Mouse (Mus musculus) stomach, embryonic 16.5 days (tissue): Measurements from ENCODE around the gene Cdcp2. TPM values are rescaled to one million over a fixed set of nuclear protein-coding genes. Genes with fewer than 3 reads are reported as not detected.

ENCODE experiments used
- ATAC-seq: fragments of 200-750 bp; cut with Nextera tagmentation; 2 replicates; pipeline ENCODE4 v1.8.0; 2017; ENCODE audit warnings: moderate number of reproducible peaks, moderate TSS enrichment; ENCODE audit not compliant: insufficient read depth, low FRiP score
- H3K27ac ChIP-seq: fragments of 300-500 bp; sonication (generic); 2 replicates; pipeline ENCODE4 v1.5.1; 2014; ENCODE audit warnings: low read length
- H3K27me3 ChIP-seq: fragments of 300-500 bp; sonication (generic); 2 replicates; pipeline ENCODE4 v1.6.1; 2014; ENCODE audit warnings: low read length, control low read depth, mixed read lengths; ENCODE audit not compliant: control insufficient read depth, insufficient read depth
- H3K36me3 ChIP-seq: fragments of 300-500 bp; sonication (generic); 2 replicates; pipeline ENCODE4 v1.6.1; 2014; ENCODE audit warnings: low read length; ENCODE audit not compliant: control insufficient read depth, insufficient read depth
- H3K4me1 ChIP-seq: fragments of 300-500 bp; sonication (generic); 2 replicates; pipeline ENCODE4 v1.6.1; 2014; ENCODE audit warnings: low read length, control low read depth, mixed read lengths; ENCODE audit not compliant: control insufficient read depth, insufficient read depth
- H3K4me2 ChIP-seq: fragments of 300-500 bp; sonication (generic); 2 replicates; pipeline ENCODE4 v1.6.1; 2014; ENCODE audit warnings: low read depth, low read length, mixed read lengths
- H3K4me3 ChIP-seq: fragments of 300-500 bp; sonication (generic); replicated peaks from 2 replicates; pipeline ENCODE4 v1.5.1; 2014; ENCODE audit warnings: mild to moderate bottlenecking, low read length
- H3K9ac ChIP-seq: fragments of 300-500 bp; sonication (generic); 2 replicates; pipeline ENCODE4 v1.6.1; 2014; ENCODE audit warnings: low read length
- H3K9me3 ChIP-seq: fragments of 300-500 bp; sonication (generic); replicated peaks from 2 replicates; pipeline ENCODE4 v1.6.1; 2016; ENCODE audit warnings: low read length, control low read depth; ENCODE audit not compliant: control insufficient read depth
- WGBS: fragments of 180-500 bp; shearing (Covaris S2); extraction: QIAGEN DNeasy Blood & Tissue Kit; methylation state at CpG from one replicate; pipeline ENCODE4 v1.1.7; 2014; 5-methylcytosine and 5-hydroxymethylcytosine counted together
- polyA plus RNA-seq: library from polyadenylated mRNA; unstranded; fragments of >200 nt; fragmentation: Nextera tagmentation; extraction: Ambion mirVana; gene quantifications from 2 replicates; pipeline ENCODE4 v1.2.1, GENCODE M21; 2015

Gene Cdcp2
- polyA plus RNA-seq, 1 experiment from 2014 or later: not detected

DNA sequence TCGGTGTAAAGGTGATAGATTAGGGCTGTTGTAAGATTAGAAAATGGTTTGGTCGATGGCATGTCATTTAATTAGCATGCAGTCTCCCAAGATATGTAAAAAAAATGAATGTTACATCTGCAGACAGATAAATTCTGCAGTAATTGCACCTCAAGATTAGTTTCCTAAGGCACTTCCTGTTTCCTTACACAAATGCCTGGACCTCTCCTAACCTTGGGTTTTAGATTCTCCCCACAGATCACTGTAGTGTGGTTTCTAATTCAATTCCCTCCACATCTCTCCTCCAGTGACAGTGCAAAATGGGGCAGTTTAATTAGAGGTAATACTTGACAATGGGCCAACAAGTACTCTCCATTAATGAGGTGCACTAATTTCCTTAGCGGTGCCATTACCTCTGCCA is 33.5 kb upstream of the Cdcp2 start:
- Histone ChIP-seq H3K9ac (no peak overlapping the region), H3K27ac (no peak overlapping the region), H3K4me2 (no peak overlapping the region), H3K4me3 (no peak overlapping the region), H3K9me3 (no peaks in the 10 kb centered on the region), H3K36me3 (peaks cover 14% of the 10 kb centered on the region), H3K27me3 (no peaks in the 10 kb centered on the region), H3K4me1 (peaks cover 14% of the 10 kb centered on the region)
- no peak for ATAC-seq
- 90% methylated on average over 3 of the region's 3 CpGs for WGBS

DNA sequence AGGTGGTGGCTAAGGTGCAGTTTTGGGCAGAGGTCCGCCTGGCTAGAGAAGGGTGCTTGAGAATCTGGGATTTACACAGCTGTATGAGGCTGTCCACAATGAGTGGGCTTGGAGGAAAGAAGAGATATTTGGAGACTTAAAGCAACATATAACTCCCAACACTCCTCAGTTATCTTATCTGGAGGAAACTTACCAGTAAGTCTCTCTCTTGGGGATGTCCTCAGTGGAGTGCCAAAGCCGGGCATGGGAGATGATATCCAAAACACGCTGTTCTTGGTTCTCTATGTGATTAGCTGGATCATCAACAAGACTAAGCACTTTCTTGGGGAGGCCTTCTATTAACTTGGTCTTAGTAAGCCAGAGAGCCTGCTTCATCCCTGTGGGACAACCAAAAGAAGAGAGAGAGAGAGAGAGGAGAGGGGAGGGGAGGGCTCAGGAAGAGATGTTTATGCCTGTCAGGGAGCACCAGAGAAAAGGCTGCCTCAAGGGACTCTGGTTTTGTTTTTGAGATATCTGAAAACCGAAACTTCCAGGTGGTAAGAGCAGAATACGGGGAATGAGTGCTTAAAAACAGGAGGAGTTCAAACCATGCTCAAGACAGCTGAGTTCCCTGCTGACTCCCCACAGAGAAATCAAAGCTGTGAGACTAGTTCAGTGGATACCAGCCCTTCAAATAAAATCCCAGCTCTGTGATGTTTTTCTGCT is 32.1 kb upstream of the Cdcp2 start:
- Histone ChIP-seq H3K4me2 (no peak overlapping the region), H3K36me3 (peaks cover 14% of the 10 kb centered on the region), H3K27me3 (no peaks in the 10 kb centered on the region), H3K9ac (no peak overlapping the region), H3K4me1 (peaks cover 14% of the 10 kb centered on the region), H3K4me3 (no peak overlapping the region), H3K27ac (no peak overlapping the region), H3K9me3 (no peaks in the 10 kb centered on the region)
- 90% methylated on average over 5 of the region's 5 CpGs for WGBS
- no peak for ATAC-seq

DNA sequence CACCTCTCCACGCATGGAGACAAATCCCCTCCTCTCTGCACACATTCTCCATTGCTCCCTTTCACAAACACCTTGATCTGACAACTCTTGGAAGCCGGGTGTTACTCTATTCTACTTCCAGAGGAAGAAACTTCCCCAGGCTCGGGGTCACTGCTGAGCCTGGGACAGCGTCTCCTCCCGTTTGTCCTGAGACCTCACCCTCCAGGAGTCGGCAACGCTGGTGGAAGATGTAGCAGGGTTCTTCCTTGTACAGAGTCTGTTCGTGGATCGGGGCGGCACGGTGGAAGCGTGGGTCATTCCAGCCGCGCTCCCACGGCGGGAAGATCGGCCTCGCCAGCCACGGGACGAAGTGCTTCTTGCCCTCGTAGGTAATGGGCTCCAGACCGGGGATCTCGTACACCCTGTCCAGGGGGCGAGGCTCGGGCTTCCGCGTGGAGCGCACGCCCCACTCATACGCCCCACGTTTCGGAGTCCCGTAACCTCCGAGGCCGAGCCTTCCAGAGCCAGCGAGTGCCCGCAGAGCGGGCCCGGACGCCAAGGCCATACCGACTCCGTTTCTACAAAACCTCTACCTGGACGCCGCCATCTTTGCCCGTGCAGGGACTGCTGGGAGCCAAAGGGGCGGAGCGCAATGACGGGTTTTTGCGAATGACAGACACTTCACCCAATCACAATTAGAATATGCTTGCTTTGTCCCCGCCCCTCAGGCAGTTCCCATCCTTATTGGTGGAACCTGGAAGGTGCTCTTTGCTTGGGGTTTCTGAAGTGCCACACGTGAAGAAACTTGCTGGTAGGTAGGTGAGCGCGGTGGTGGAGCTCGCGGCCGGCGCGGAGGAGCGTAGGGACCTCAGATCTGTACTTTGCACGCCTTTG is 30.2 kb upstream of the Cdcp2 start, which contains the start of the genes Mrpl37 and Cyb5rl:
Gene Mrpl37 (minus strand): TSS at position 617 of the 873 bp plus-strand sequence.
Gene Cyb5rl (plus strand): TSS at position 737 of the 873 bp plus-strand sequence.
- peak within 1 kb of the TSS; percentile 86 for H3K9ac ChIP-seq
- H3K27me3 ChIP-seq: no peaks in the 10 kb centered on the region
- H3K36me3 ChIP-seq: peaks cover 6% of the 10 kb centered on the region
- peak within 1 kb of the TSS; percentile 72 for H3K27ac ChIP-seq
- under 1% methylated on average over 60 of the region's 60 CpGs for WGBS
- peaks cover 14% of the 10 kb centered on the region for H3K4me1 ChIP-seq
- H3K9me3 ChIP-seq: no peaks in the 10 kb centered on the region
- H3K4me3 ChIP-seq: peak within 1 kb of the TSS; percentile 74
- H3K4me2 ChIP-seq: peak within 1 kb of the TSS; percentile 97
- ATAC-seq: peak; percentile 97

DNA sequence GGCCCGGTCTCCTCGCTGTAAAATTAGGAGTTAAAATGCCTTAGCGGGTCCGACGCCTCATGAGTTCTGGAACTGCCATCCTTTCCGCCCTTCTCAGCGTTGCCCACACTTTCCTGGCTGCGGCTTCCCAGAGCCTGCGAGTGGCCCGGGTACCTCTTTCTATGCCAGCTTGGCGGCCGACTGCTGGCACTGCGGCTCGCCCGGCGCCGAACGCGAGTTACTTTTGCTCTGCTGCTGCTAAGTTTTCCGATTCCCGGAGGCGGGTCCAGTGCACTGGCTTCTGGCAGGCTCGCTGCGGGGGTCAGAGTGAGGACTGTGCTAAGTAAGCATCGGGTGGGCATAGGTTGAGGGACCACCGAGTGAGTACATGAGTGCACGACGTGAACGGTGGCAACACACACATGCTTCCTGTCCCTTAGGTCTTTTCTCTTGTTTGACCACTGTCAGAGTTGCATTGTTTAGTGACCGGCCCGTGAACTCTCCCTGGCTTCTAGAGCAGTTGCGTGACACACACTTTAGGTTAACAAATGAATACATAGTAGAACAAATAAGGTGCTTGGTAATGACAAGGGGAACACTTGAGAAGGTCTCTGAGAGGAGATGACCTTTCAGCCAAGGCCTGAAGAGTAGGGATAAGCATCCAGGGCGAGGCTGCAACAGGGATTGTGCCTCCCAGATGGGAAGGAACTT is 29.4 kb upstream of the Cdcp2 start:
- H3K4me3 ChIP-seq: peak overlapping the region; percentile 74
- H3K9ac ChIP-seq: peak overlapping the region; percentile 79
- peak overlapping the region; percentile 97 for H3K4me2 ChIP-seq
- H3K36me3 ChIP-seq: peaks cover 6% of the 10 kb centered on the region
- H3K9me3 ChIP-seq: no peaks in the 10 kb centered on the region
- no peaks in the 10 kb centered on the region for H3K27me3 ChIP-seq
- H3K27ac ChIP-seq: peak overlapping the region; percentile 72
- H3K4me1 ChIP-seq: peaks cover 14% of the 10 kb centered on the region
- 3% methylated on average over 33 of the region's 33 CpGs for WGBS
- ATAC-seq: peak; percentile 11; the same call in 1 of the 2 replicates

DNA sequence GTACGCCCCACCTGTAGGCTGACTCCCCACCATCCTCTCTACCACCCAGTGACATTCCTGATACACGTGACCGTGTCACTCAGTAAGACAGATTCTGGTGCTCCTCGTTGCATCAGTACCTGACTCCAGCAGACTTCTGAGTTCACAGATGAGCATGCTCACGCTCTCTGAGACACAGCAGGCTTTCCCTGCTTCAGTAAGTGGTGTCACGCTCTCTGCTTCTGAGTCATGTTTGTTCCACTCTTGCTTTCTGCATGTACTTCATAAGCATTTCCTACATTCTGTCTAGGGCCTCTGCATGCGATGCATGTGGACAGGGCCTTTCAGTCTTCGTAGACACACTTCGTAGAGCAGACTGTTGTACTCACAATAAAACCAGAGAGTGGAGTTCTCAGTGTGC is 24.3 kb upstream of the Cdcp2 start:
- no peak overlapping the region for H3K4me3 ChIP-seq
- H3K27me3 ChIP-seq: no peaks in the 10 kb centered on the region
- H3K9ac ChIP-seq: no peak overlapping the region
- H3K9me3 ChIP-seq: no peaks in the 10 kb centered on the region
- H3K36me3 ChIP-seq: no peaks in the 10 kb centered on the region
- no peak for ATAC-seq
- no peak overlapping the region for H3K4me2 ChIP-seq
- 86% methylated on average over 9 of the region's 9 CpGs for WGBS
- H3K27ac ChIP-seq: no peak overlapping the region
- H3K4me1 ChIP-seq: peaks cover 10% of the 10 kb centered on the region; the same call in 1 of the 2 replicates

DNA sequence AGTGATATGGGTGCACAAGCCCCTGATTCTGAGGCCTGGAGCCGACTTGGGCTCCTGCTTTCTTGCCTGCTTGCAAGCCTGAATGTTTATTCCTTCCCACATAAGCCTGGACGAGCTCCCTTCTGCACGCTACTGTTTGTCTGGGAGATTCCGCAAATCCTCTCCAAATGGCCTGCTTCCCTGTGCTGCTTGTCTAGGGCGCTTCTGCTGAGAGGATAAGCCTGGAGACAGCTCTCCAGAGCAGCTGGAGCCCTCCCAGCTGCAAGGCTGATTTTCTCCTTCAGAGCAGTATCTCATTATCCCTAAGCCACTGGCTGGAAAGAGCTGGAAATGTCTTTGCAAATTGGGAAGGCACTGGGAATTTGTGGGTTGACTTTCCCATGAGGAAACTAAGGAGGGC is 21.2 kb upstream of the Cdcp2 start:
- WGBS: 42% methylated on average over 5 of the region's 5 CpGs
- Histone ChIP-seq H3K27ac (no peak overlapping the region), H3K27me3 (no peaks in the 10 kb centered on the region)

DNA sequence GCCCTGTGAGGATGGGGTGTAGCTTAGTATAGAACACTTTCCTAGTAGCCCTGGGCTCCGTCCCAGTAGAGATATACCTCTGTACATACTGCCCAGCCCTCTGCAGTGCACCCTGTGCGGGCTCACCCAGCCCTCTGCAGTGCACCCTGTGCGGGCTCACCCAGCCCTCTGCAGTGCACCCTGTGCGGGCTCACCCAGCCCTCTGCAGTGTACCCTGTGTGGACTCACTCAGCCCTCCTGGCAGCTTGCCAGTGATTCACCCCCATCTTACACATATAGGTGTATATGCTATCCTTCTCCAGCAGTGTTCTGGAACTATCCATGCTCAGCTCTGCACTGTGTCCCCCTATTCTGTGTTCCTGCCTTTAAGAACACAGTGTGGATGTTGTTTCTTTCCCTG is 17.8 kb upstream of the Cdcp2 start:
- Histone ChIP-seq H3K27ac (no peak overlapping the region), H3K9ac (no peak overlapping the region), H3K9me3 (no peaks in the 10 kb centered on the region), H3K4me3 (no peak overlapping the region), H3K36me3 (no peaks in the 10 kb centered on the region), H3K4me2 (no peak overlapping the region), H3K4me1 (peaks cover 4% of the 10 kb centered on the region; the same call in 1 of the 2 replicates), H3K27me3 (no peaks in the 10 kb centered on the region)
- peak; percentile 54 for ATAC-seq
- WGBS: 65% methylated on average over 4 of the region's 4 CpGs

More for the DNA sequence above, 21.2 kb upstream of the Cdcp2 start:
- Histone ChIP-seq H3K36me3 (no peaks in the 10 kb centered on the region), H3K9me3 (no peaks in the 10 kb centered on the region), H3K4me2 (no peak overlapping the region), H3K4me3 (no peak overlapping the region), H3K4me1 (peaks cover 4% of the 10 kb centered on the region; the same call in 1 of the 2 replicates), H3K9ac (no peak overlapping the region)
- peak; percentile 63; the same call in 1 of the 2 replicates for ATAC-seq

DNA sequence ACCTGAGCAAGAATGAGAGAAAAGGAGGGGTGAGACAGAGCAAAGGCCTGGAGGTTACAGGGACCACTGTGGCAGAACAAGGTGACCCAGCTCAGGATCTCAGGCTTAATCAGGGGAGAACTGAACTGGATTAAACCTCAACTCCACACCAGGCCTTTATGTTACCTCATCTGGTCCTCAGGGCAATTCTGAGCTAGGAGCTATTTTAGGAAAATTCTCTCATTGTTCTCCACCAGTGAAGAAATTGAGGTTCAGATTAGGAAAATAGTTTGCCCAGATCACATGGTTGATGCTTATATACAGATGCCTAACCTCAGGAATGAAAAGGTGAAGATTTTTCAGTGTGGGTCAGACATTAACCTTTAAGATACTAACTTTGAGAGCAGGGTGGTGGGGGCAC is 17.0 kb upstream of the Cdcp2 start:
- no peak overlapping the region for H3K4me2 ChIP-seq
- H3K27me3 ChIP-seq: no peaks in the 10 kb centered on the region
- no peak for ATAC-seq
- H3K4me1 ChIP-seq: peaks cover 6% of the 10 kb centered on the region; the same call in 1 of the 2 replicates
- H3K36me3 ChIP-seq: no peaks in the 10 kb centered on the region
- H3K27ac ChIP-seq: no peak overlapping the region
- no peaks in the 10 kb centered on the region for H3K9me3 ChIP-seq
- H3K4me3 ChIP-seq: no peak overlapping the region
- no peak overlapping the region for H3K9ac ChIP-seq
